Mouse (Mus musculus) cerebellum, adult 9-10 months (tissue): ENCODE measurements around the gene Pld1.

ENCODE experiments used
- DNase-seq: peaks from one replicate; pipeline ENCODE4 v3.0.0; 2022

Gene Pld1

DNA sequence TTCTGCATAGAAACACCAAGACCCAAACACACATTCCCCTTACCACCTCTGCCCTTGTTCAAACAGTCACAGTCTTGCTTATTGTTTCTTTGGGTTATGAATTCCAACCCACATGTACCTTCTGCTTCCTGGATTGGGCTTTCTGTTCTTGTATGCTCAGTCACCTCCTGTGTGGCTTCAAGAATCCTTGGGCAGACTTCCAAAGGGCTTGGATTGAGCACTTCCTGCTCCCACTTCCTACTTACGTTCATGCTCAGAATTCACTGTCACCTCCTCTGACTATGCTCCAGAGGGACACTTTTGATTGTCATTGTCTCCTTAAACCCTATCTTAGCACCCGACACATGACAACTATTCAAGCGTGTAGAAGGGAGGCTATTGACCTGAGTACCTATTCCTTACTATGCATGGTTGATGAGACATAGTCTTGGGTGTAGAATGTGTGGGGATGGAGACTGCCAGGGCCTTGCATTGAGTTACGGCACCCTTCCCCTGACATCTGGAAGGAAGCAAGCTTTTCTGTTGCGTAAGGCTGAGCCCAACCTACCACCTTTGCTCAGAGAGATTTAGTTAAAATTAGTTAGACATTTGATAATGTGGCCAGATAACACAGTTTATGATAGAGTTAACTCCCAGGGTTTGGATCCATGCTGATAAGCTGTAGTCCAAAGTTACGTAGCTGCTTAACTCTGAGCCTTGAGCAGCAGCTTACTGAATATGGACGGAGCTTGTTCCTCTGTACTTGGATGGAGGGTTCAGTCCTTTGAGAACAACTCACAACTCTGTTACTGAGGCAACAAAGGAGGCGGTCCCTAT is 55.9 kb downstream of the Pld1 start:
- no peak for DNase-seq

DNA sequence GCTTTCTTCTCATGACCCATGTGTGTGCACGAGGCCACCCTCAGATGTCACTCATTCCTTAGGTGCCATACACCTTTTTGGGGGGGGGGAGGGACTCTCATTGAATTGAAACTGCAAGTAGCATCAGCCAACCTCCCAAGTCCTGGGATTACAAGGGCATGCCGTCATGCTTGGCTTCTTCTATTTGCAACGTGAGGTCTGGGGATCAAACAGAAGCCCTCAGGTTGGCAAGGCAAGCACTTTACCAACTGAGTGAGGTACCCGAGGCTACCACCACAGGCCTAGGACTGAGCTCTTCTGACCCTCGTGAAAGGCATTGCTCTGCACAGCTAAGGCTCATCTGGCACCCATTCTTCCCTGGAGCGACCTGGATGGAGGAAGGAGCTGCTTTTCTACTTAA is 65.8 kb downstream of the Pld1 start:
- no peak for DNase-seq

DNA sequence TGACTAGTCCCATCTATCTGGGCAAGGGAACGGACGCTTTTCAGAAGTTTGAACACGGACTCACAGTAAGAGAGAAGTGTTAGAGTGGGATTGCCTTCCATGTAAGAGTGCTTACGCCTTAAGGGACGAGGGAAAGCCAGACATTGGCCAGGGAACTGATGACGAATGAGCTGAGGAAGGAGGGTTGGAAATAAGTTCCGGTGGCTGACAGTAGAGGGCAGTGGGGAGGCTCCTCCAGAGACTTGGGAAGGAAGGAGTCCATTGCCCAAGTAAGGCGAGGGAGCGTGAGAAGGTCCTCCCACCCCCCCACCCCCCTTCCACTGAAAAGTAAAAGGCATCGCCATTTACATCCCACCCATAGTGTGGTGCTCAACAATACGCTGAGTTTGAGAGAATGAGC is 69.2 kb downstream of the Pld1 start:
- no peak for DNase-seq

DNA sequence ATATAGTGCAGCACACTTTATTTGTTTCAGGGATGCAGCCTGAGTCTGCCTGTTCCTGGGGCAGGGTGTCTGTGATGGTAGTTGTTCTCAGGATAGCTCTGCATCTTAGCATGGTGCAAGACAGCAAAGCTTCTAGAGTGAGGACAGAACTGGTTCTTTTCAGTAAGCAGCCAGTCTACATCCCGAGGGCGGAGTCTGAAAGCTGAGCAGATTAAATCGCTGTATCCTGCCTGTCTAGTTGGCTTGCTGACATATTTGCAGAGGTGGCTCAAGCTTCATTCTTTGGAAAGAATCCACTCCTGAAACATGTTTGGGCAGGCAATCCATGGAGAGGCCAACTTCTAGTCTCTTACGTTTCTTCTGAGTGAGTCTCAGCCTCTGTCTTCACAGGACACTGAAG is 69.9 kb downstream of the Pld1 start:
- DNase-seq, result no peak

DNA sequence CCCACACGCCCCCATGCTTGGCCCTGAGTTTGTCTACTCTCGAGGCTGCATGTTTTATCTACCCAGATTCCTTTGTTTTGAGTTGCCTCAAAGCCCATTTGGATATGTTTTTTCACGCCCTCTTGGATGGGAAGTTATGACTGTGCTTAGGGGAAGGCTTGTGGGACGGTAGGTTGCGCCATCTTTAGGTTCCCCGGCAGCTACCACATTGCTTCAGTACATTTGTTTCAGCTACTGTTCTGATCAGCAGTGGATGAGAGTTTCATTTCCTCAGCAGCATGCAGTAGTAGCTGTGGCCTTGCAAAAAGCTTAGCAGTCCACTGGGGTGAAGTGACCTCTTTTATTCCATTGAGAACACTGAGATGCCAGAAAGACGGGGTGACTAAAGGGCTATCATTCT is 73.7 kb downstream of the Pld1 start:
- no peak for DNase-seq

DNA sequence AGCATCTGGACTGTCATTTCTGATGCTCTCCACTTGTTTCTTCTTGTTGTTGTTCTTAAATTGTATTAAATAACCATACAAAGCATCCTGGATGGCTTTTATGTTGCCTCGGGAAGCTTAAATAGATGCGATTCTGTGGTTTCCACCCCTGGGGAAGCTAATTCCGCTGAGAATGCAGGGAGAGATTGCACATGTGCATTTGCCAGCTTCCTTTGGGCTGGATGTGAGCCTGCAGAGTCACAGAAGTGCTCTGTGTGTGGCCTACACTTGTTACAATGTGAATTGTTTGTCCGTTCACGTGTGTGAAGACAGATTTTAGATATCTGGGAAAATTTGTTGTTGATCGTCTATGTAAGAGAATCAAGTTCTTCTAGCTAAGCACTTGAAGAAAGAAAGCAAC is 74.9 kb downstream of the Pld1 start:
- no peak for DNase-seq

DNA sequence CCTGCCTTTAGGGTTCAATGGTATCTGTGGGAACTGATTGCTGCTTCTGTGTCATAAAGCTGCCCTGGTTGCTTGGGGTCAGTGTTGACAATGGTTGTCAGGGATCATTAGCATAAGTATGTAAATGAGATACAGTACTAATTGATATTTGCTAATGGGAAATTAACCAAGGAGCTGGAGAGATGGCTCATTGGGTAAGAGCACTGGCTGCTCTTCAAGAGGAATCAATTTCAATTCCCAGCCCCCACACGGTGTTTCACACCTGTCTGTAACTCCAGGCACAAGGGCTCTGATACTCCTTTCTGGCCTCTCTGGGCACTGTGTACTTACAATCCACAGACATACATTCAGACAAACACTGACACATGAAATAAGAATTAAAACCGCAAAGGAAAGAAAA is 78.5 kb downstream of the Pld1 start:
- DNase-seq, result no peak

DNA sequence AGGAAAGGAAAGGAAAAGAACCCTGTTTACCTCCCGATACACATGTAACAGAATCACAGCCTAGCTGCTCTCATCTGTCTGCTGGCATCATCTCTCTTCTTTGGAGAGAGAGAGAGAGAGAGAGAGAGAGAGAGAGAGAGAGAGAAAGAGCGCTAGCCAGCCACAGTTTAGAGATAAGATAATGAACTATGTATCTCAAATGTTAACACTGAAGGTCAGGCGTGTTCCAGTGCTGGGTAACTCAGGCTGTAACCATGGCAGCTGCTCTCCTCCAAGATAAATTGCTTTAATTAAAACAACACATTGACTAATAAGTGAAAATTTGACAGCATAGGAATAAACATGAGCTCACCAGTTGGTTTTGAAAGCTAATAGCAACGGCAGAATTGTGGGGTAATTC is 81.2 kb downstream of the Pld1 start:
- no peak for DNase-seq

DNA sequence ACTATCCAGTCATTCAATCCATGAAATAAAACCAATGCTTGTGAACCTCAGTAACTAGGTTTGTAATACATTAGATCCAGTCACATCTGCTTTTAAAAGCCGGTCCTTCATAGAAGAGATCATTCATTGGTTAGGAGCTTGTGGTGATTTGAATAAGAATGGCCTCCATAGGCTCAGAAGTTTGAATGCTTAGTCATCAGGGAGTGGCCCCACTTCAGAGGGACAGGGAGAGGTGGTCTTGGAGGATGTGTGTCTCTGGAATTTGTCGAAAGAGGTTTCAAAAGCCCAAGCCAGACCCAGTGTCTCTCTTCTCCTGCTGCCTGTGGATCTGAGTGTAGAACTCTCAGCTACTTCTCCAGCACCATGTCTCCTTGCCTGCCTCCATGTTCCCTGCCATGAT is 81.9 kb downstream of the Pld1 start:
- no peak for DNase-seq

DNA sequence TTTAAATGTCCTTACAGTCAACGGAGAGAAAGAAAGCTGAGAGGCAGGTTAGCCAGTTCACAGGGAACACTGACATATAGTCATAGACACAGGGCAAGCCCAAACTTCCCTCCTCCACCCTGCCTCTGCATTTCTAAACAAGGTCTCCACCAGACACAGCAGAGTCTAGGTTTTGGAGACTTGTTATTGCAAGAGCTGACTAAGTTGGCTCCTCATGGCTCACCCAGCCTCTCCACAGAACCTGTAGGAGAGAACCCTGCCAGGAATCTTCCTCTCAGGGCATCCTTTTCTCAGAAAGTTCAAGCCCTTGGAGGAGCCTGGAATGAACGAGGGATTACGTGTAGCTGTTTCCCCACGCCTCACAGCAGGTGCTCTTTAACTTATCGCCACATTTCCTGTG is 83.7 kb downstream of the Pld1 start:
- no peak for DNase-seq

DNA sequence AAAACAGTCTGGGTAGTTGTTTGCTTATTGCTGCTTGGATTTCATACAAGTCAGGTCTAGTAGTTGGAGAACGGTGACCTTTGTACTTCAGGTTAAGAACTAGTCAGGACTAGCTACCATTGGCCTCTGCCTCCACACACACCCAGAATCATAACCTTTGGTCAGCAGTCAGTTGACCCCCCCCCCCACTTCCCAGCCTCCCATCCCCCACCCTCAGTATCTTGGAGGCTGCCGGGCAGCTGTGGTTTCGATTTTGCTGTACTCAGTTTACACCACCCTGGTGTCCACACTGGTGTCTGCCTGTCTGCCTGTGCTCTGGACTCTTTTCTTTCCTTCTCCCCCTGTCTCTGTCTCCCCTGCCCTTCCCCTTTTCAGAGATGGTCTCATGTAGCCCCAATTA is 88.4 kb downstream of the Pld1 start:
- DNase-seq, result no peak

DNA sequence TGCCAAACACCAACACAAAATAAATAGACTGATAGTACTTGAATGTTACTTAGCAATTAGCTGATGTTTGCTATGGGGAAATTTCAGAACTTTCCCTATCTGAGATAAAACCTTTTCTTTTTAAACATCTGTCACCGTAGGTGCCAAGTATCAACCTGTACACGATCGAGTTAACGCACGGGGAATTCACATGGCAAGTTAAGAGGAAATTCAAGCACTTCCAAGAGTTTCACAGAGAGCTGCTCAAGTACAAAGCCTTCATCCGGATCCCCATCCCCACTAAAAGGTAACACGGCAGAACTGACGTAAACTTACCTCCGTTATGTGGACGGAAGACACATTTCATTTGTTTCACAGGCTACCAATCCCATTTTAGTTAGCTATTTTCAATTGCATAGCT is 90.0 kb downstream of the Pld1 start:
- no peak for DNase-seq

DNA sequence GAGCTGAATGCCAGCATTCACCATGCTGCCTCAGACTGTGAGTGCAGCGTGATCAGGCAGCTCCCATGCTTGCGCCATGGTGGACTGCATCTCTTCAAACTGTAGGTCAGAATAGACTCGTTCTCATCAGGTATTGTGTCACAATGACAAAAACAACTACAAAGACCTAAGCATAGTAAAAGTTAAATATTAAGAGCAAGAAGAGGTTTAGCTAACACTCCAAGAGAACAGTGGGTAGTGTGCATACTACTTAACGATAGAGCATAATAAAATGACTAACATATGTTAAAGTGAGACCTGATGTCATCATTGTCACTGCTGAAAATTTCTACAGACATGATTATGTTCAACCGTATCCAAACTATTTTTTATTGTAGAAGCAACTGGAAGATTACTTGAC is 92.4 kb downstream of the Pld1 start:
- no peak for DNase-seq

DNA sequence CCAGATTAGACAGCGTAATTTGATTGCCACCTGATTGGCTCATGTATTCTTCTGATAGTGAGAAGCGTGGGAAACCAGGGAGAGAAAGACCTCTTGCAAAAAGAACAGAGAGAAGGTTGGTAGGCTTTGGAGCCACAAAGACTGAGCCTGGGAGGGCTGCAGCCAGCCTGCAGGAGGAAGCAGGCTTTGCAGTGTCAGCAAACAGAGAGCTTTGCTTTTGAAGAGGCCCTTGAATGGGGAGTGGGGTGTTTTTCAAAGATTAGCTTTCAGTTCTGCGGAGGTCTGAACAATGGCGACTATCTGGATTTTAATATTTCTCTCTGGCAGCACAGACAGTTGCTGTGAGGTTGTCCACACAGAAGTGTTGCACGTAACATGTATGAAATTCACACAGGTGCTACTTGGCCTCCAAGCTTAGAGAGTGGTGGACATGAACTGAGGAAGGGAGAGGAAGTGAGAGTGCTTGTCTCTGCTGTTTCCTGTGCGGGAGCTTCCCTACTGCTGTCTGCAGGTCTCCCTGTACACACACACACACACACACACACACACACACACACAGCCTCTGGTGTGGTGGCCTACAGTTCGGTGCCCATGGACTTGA is 93.2 kb downstream of the Pld1 start:
- DNase-seq, result peak; percentile 2

DNA sequence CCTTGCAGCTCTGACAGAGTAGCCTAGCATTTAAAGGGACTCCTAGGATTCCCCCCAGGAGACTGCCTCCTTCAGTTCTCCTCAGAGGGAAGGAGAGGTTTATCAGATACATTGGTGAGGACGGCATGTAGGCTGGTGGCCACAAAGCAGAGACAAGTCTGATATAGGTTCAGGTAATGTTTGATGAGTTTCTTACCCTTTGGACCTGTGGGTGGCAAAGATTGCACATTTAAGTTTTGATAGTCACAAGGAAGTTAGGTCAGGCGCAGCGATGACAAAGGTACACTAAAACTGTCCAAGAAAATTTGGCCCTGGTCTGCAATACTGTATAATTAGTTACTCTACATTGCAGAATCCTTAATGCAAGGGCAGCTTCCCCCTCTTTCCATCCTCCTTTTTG is 95.4 kb downstream of the Pld1 start:
- no peak for DNase-seq

DNA sequence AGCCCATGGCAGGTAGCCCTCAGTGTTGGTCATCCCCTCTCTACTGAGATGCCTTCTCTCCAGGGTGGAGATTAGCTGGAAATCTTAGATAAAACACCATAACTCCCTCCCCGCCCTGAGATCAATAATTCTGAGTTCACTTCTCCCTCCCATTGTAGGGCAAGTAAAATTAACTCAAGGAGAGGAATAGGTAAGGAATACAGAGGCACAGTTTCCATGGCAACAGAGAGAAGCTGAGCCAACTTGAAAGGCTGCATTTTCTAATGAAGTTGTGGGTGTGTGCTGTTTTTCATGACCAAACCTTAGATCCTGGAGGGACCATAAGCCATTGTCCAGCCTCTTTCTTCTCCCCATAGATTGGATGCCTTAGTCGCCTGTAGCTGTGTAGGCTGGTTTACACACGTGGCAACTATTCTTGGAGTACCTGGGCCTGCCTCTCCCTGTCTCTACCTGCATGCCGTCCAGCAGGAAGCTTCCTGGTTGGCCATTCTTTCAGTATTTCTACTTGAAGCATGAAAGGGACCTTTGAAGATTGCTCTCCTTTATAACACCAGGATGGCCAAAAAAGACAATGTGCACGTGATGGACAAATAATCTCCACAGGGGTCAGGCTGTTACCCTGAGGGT is 96.3 kb downstream of the Pld1 start:
- DNase-seq, result no peak

DNA sequence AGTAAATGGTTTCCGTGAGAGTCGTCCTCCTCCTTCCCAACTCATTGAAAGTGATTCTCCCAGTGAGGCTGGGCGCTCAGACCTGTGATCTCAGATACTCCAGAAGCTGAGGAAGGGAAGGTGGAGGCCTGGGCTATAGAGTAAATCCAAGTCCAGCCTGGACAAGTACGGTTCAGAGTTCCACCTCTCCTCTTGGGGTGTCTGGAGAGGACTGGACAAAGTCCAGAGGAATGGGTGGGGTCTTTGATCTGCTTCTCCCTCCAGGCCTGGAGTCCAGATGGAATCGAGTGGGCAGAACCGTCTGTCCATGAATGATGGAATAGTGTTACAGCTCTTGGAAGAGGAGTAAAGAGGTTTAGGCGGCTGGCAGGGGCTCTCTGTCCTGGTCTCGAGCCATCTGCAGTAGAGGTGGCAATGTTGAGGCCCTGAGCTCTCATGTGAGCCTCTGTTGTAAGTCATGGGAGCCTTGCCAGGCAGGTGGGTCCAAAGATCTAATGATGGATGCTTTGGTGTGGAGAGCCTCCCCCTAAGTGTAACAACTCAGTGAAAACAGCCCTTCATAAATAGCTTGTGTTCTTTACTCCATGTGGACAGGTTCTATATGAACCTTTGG is 98.9 kb downstream of the Pld1 start:
- DNase-seq, result no peak

DNA sequence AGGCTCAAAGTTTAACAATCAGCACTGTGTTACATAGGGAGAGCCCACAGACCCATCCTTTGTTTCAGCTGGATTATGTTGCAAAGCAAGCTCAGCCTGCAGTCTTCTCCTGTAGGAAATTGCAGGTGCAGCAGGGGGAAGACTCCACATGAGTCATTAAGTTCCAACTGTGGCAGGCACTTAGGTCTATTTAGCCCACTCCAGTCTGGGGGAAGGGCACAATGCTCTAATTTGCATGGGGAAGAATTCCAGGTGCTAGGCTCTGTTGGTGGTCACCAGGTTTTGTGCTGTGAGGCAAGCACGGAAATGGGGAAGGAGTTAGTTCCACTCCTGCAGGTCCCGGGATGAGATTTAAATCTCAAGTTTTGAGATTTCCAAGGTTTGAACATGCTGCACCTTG is 99.6 kb downstream of the Pld1 start:
- DNase-seq, result no peak

DNA sequence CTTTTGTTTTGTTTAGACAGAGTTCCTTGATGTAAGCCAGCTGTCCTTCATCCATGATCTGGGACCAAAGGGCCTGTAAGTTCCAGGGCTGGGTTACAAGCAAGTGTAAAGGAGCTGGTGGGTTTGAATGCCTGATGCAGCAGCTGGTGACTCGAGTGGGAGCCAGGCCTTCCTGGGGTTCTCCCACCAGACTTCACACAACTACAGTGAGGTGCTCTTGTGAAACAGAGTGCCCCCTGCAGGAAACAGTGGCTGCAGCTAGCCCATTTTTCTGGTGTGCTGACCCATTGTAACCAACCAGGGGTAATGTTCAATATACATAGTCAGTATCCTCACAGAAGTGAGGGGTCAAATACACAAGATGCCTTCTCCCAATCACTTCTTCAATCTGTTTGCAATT is 101.3 kb downstream of the Pld1 start:
- DNase-seq, result peak; percentile 9

DNA sequence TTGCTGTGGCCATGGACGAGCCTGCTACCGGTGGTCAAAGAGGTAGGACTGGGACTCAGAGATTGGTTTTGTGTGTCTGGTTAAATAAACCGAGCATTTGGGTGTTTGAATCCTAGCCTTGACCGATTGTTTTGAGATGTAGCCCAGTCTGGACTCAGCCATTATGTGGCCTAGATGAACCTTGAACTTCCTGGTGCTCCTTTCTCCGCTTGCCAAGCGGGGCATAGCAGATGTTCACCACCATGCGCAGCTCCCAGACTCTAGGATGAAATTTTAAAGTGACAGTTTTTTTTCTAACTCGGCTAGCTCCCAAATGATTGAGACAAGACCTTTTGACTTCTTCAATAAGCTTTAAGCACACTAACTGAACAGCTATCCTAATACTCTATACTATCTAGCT is 102.7 kb downstream of the Pld1 start:
- no peak for DNase-seq

DNA sequence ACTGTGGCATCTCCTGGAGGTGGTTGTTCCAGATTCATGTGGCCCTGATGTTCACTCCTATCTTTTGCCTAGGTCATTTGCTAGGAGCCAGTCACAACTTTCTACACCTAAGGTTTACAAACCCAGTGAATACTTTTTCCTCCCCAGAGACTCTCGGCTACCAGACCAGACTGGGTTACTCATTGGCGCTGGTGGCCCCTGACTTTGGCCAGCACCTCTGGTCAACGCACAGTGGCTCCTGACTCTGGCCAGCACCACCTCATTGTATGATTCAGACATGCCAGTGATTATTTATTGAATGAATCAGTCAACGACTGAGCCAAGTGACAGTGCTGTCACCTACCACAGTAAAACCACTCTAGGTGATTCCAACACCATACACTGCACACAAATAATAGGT is 103.9 kb downstream of the Pld1 start:
- DNase-seq, result no peak

DNA sequence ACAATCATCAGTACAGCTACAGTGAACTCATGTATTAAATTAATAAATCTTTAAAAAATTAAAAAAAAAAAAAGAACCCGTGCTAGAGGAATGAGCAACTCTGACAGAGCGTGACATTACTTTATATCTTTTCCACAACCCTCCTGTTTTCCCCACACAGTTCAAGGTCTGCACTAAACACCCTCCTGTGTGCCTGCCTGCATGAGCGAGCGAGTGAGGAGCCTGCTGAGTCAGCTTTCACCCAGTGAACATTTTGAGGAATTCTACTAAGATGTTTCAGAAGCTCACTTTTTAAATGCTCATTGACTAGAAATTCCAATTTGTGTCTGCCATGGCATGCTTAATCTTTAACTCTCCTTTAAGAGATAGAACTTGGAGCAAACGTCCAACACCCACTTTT is 109.1 kb downstream of the Pld1 start:
- DNase-seq, result no peak

DNA sequence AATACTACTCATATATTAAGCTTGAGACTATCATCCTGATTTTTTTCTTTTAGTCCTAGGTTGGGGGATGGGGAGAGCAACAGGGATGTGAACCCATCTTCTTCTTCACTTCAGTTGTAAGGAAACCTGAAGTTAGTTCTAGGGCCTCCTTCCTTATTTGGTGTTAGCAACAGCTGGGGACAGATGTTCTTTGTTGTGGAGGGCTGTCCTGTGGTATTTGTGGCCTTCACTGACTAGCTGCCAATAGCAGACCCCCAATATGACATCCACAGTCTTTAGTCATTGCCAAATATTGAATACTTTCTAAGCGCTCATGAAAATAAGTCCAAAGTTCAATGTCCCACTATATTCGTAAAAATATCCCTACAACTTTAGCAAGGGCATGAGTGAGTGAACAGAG is 111.0 kb downstream of the Pld1 start:
- no peak for DNase-seq

DNA sequence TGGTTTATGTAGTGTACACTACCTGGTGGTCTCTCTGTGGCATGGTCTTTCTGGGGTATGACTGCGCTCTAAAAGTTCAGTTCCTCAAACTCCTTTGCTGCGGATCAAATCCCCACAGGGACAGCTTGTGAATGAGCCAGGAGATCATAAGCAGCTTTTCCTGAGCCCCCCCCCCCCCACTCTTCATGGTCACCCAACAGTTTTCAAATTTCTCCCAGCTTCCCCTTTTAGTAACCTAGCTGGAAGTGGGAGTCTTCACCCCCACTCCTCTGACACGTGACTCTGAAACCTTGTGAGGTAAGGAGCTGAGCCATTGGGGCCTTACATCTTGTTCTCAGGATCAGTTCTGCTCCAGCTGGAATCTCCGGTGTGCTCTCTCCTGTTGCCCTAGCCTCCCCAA is 114.6 kb downstream of the Pld1 start:
- no peak for DNase-seq
